Mouse (Mus musculus): ENCODE data around the gene Fmnl1.

DNA sequence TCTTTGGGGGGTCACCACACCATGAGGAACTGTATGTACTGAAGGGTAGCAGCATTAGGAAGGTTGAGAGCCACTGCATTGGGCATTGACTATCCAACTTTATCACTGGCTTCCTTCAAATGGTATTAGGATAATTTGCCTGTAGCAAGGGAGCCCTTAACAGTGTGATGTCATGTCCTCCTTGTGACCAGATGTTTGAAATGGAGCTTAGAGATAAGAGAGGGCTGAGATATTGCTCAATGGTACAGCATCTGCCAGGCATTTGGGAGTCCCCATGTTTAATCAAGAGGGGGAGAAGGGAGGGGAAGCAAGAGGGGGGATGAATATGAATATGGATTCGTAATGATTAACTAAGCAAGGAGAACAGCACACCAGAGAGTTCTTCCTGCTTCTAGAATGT lies 44.4 kb downstream of the Fmnl1 start:
- TF ChIP-seq POLR2A (IDR thresholded peaks at IDR 0.05; ENCODE audit: low read depth, low read length) (no peak), CTCF (IDR thresholded peaks at IDR 0.05; ENCODE audit: borderline replicate concordance, insufficient read depth, low read length) (no peak)

All from embryonic fibroblast, embryonic 13.5 days (primary cell).